Mouse (Mus musculus): ENCODE data around the gene Dbil5. TPM values are rescaled to one million over a fixed set of nuclear protein-coding genes. Genes with fewer than 3 reads are reported as not detected.
"Not testable (repeated sequence)": the region's sequence is repeated elsewhere in the genome, so short reads cannot be mapped to it uniquely, and the experiment has no call there.

Dbil5 gene
- total RNA-seq (2021): 1 to 10 TPM in 1 of 2 experiments, under 1 TPM in 1; 0.62 to 1.7 TPM
- long read RNA-seq, experiment 1: 0 reads
- long read RNA-seq, experiment 2: 0 reads

DNA sequence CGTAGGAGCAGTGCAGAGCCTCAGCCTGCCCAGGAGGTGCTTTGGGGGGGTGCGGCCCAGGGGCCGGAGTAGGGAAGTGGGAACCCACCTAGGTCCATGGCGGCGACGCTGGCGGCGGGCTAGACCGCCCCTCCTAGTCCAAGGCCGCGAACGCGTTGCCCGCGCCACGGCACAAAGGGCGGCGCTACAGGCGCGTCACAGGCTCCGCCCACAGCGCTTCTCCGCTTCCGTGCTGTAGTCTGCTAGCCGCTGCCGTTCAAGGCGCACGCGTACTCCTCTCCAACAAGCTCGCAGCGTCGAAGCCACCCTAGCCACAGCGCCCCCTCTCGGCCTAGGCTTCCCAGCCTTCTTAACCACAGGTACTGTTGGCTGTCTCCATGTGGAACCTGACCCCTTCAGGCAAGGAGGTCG is at the start of gene Dbil5, which contains the start of gene Gemin4:
Gene Dbil5, plus strand, starts transcription at position 219 of the 411 bp plus-strand sequence.
Gene Gemin4, minus strand, starts transcription at position 275 of the 411 bp plus-strand sequence.
- peak; percentile 94 to 97 for DNase-seq (ENCODE audit: low spot score in 2 of 2)

GRCm38 (mm10) chr11:76168976-76169375 is 48.4 kb upstream of the Dbil5 start:
- DNase-seq (ENCODE audit: low spot score in 2 of 2): no peak

GRCm38 (mm10) chr11:76170207-76170606 is 47.2 kb upstream of the Dbil5 start:
- DNase-seq (ENCODE audit: low spot score in 2 of 2): peak; percentile 8 to 16

GRCm38 (mm10) chr11:76178726-76179494 is 38.5 kb upstream of the Dbil5 start:
- peak; percentile 40 to 61 for DNase-seq (ENCODE audit: low spot score in 2 of 2)

DNA sequence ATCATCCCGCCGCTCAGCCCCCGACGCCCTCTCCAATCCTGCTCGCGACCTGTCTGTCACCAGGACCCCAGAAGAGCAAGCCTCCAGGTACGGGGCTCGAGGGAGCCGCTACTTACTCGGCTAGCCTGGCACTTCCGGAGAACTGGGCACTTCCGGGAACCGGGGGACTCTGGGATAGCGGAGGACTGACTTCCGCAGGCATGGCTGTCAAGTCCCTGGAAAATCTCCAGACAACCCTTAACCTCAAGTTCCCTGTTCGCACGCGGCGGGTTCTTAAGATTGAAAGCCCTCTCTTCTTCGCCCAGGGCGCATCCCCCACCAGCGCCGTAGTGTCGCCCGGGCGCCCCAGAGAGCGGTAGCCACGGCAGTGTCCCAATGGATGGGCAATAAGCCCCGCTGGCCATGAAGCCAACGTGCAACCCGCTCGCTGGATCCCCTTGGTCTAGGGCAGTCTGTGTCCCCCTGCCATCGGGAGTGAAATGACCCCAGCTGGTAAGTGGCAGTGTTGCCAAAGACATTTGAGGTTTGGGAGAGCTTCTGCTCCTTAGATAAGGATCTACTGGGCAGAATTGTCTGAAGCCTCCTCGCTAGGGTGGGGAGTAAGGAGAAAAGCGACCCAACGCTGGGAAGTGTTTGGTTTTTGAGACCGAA is 37.8 kb upstream of the Dbil5 start, which contains the start of the genes Vps53 and Fam57a:
Gene Vps53, minus strand, starts transcription at position 153 of the 651 bp plus-strand sequence.
Gene Fam57a, plus strand, starts transcription at position 177 of the 651 bp plus-strand sequence.
- peak; percentile 87 to 92 for DNase-seq (ENCODE audit: low spot score in 2 of 2)

DNA sequence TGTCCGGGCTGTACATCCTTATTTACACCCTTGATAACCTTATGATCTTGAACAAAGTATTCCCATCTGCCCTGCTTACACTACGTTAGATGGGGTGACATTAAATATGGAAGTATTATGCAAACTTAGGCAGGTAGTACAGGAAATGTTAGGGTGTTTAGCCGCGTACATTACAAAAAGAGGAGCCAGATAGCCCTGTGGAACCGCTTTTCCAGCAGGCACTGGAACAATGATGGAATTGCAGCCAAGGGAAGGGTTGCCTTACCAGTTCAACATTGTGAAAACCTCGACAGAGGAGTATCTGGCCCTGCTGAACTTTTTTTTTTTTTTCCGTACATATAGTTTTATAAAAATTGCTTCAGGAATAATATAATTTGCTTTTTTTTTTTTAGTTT is 37.3 kb upstream of the Dbil5 start:
- DNase-seq (ENCODE audit: low spot score in 2 of 2): no peak

- no peak for DNase-seq (ENCODE audit: low spot score in 2 of 2)
Measured at GRCm38 (mm10) chr11:76183745-76184144, 33.7 kb upstream of the Dbil5 start.

DNA sequence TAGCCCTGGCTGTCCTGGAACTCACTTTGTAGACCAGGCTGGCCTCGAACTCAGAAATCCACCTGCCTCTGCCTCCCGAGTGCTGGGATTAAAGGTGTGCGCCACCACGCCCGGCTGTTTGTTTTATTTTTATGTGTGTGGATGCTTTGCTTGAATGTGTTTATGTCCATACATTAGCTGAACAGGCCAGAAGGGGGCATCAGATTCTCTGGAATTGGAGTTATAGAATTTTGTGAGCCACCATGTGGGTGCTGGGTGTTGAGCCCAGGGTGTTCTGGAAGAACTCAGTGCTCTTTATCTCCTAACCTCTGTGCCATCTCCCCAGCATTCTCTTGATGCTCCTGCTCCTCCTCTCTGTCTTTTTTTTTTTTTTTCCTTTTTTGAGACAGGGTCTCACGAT is 30.5 kb upstream of the Dbil5 start:
- DNase-seq (ENCODE audit: low spot score in 2 of 2): no peak

GRCm38 (mm10) chr11:76196275-76196976 is 21.0 kb upstream of the Dbil5 start:
- DNase-seq (ENCODE audit: low spot score in 2 of 2): no peak

DNA sequence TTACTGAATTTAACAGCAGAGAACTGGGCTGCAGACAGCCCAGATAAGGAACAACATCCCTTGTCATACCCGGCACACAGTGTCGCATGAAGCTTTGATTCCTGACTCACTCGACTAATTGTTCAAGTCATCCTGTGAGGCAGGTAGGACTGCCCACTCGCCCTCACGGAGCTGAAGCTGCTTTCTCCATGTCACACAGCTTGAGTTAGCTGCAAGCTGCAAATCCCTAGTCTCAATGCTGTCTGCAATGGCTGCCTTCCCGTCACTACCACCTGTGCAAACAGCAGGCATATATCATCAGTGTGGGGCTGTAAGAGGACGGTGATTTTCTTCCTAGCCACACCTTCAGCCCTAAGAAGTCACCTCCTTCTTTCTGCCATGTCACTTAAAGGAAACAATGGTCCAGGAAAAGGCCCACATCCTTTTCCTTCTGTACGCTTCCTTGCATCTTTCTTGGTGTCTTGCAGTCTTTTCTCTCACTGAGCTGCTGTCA is 20.4 kb upstream of the Dbil5 start:
- DNase-seq (ENCODE audit: low spot score in 2 of 2): no peak

- peak; percentile 79 to 85 for DNase-seq (ENCODE audit: low spot score in 2 of 2)
Measured at GRCm38 (mm10) chr11:76201761-76202674, 15.4 kb upstream of the Dbil5 start.

- DNase-seq (ENCODE audit: low spot score in 2 of 2): no peak
Measured at GRCm38 (mm10) chr11:76206793-76207192, 10.6 kb upstream of the Dbil5 start.

GRCm38 (mm10) chr11:76210228-76210985 is 7.0 kb upstream of the Dbil5 start:
- DNase-seq (ENCODE audit: low spot score in 2 of 2): no peak

DNA sequence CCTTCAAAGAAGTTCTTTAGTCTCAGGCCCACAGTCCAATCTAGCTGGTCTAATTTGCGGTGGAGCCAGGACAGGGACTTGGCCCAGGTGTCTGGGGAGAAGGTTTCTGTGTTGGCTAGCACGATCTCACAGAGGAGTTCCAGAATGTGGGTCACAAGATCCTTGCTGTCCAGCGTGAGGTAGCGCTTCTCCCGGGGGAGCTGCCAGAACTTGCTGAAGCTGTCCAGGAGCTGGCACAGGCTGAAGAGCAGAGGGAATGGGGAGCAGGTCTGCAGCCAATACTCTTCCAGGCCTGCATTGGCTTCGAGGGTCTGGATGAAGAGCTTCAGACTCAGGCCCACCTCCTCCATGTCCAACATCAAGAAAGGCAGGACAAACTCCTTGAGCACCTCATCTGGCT is 5.8 kb upstream of the Dbil5 start:
- DNase-seq (ENCODE audit: low spot score in 2 of 2): not testable (repeated sequence)

DNA sequence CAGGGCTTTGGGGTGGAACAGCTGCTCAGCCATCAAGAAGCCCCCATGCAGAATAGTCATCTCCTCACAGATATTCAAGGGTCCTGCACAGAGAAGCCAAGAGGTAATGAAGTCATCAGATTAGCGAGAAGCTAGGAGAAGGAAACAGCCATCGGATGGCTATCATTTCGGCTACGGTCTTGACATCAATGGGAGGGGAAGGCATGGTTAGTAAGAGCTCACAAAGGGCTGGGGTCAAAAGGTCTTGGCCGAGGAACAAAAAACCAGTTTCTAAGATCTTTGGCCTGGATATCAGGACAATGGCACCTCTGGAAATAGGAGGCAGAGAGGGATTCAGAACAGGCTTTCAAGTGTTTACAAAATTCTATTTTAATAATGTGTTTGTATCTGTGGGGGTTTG is 3.6 kb upstream of the Dbil5 start:
- no peak for DNase-seq (ENCODE audit: low spot score in 2 of 2)

DNA sequence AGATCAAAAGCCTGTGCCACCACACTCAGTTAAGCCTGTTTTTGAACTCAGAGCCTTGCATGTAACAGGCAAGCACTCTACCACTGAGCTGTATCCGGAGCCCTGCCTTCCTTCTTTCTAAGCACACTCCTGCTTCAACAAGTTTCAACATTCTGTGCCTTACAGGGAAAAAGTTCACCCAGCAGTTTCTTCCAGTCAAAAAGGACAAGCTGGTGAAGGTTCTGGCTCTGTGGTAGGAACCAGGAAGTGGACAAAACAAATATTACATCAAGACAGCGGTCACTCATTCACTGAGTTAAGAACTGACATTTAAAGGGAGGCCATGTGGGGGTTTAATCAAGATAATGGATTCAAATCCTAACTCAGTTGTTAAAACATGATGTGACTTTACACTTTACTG is 2.4 kb upstream of the Dbil5 start:
- DNase-seq (ENCODE audit: low spot score in 2 of 2): no peak

DNA sequence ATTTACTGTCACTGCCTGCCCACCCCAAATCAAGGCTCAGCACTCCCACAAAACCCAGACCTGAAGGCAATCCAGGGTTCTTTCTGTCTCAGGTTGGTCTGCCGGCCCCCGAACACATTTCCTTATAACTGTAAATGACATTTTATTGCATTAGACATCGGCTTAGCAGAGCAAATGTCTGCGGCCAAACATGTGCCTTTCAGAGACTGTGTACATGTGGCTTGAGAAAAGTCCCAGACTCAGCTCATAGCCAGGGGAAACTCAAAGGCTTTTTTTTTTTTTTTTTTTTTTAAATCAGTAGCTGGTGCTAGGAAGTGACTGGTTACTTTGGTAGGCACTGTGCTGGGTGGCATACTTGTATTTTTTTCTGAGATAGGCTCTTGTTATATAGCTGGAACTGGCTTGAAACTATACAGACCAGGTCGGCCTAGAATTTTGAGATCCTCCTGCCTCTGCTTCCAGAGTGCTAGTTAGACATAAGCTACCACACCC is 1.3 kb upstream of the Dbil5 start:
- no peak for DNase-seq (ENCODE audit: low spot score in 2 of 2)

DNA sequence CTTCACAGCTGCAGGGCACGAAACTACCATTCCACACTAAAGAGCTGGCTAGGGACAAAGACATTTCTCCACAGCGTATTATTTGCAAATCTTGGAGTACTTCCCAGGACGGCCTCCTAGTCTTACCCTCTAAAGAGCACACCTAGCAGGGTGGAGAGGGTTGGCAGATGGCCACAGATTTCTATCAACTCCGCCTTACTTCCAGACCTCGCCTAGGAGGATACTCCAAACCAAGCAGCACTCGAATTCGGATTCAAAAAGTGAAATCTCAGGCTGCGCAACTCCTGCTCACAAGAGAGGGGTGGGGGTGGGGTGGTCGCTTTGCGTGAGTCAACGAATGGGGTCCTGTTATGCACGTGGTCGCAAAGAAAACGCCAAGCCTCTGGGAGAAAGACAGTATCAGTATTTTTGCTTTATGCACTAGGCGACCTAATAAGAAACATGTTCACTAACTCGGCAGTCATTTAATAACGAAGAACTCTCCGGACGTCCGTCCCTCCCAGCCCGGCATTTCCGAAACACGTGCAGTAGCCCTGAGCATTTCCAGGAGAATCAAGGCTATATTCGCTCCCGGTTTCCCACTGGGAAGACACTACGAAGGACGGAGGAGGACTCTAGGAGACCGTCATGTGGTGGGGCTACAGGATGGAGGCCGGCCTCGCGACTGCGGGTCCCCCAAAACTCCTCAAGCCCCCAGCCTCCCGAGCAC is 573 bp upstream of the Dbil5 start:
- peak in 1 of 2 experiments; percentile 37 for DNase-seq (ENCODE audit: low spot score in 2 of 2)

DNA sequence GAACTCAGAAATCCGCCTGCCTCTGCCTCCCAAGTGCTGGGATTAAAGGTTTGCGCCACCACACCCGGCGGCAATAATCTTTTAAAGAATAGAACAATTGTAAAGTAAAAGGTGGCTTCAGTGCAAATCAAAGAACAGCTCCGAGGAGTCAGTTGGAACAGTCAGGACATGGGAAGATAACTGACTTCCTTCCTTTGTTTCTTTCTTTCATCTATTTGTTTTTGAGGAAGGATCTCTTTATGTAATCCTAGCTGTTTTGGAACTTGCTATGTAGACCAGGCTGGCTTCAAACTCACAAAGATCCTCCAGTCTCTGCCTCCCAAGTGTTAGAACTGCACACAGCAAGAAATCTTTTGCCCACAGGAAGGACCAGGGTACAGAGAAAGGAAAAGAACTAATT is 7.2 kb downstream of the Dbil5 start:
- DNase-seq (ENCODE audit: low spot score in 2 of 2): no peak
